Mouse (Mus musculus) hindbrain, embryonic 16.5 days (tissue): ENCODE results near the gene Mall. TPM values are rescaled to one million over a fixed set of nuclear protein-coding genes. Genes with fewer than 3 reads are reported as not detected.

ENCODE experiments used
- ATAC-seq: fragments of 200-750 bp; cut with Nextera tagmentation; 2 replicates; pipeline ENCODE4 v1.8.0; 2017; ENCODE audit warnings: moderate TSS enrichment, moderate library complexity
- H3K27ac ChIP-seq: fragments of 300-500 bp; sonication (generic); 2 replicates; pipeline ENCODE4 v1.5.1; 2014; ENCODE audit warnings: low read depth, mild to moderate bottlenecking, control low read depth, low read length, moderate library complexity
- H3K27me3 ChIP-seq: fragments of 300-500 bp; sonication (generic); replicated peaks from 2 replicates; pipeline ENCODE4 v1.6.1; 2014; ENCODE audit warnings: low read length; ENCODE audit not compliant: control insufficient read depth, insufficient read depth
- H3K36me3 ChIP-seq: fragments of 300-500 bp; sonication (generic); 2 replicates; pipeline ENCODE4 v1.6.1; 2014; ENCODE audit warnings: mild to moderate bottlenecking, low read length, moderate library complexity, mixed read lengths; ENCODE audit not compliant: control insufficient read depth, insufficient read depth
- H3K4me1 ChIP-seq: fragments of 300-500 bp; sonication (generic); 2 replicates; pipeline ENCODE4 v1.6.1; 2014; ENCODE audit warnings: low read depth, low read length; ENCODE audit not compliant: control insufficient read depth, insufficient read depth
- H3K4me2 ChIP-seq: fragments of 300-500 bp; sonication (generic); 2 replicates; pipeline ENCODE4 v1.6.1; 2014; ENCODE audit warnings: mild to moderate bottlenecking, low read length, control low read depth, moderate library complexity
- H3K4me3 ChIP-seq: fragments of 300-500 bp; sonication (generic); 2 replicates; pipeline ENCODE4 v1.5.1; 2014; ENCODE audit warnings: mild to moderate bottlenecking, low read length, control low read depth, moderate library complexity
- H3K9ac ChIP-seq: fragments of 300-500 bp; sonication (generic); 2 replicates; pipeline ENCODE4 v1.6.1; 2014; ENCODE audit warnings: low read depth, mild to moderate bottlenecking, control low read depth, low read length, moderate library complexity
- H3K9me3 ChIP-seq: fragments of 300-500 bp; sonication (generic); 2 replicates; pipeline ENCODE4 v1.6.1; 2014; ENCODE audit warnings: mild to moderate bottlenecking, low read length, moderate library complexity; ENCODE audit not compliant: control insufficient read depth
- WGBS: fragments of 180-500 bp; shearing (Covaris S2); extraction: QIAGEN DNeasy Blood & Tissue Kit; methylation state at CpG from one replicate; pipeline ENCODE4 v1.1.7; 2014; 5-methylcytosine and 5-hydroxymethylcytosine counted together
- polyA plus RNA-seq: library from polyadenylated mRNA; unstranded; fragments of >200 nt; fragmentation: Nextera tagmentation; extraction: Ambion mirVana; gene quantifications from 2 replicates; pipeline ENCODE4 v1.2.1, GENCODE M21; 2015

Gene Mall
- polyA plus RNA-seq, 1 experiment from 2014 or later, result 1.3 TPM

GRCm38 (mm10) chr2:127656086-127656720, 73.5 kb downstream of the Mall start, which contains the start of gene Mal:
TSS of gene Mal (minus strand) at chr2:127656695.
- peak within 1 kb of the TSS; percentile 44 for H3K4me3 ChIP-seq
- H3K9ac ChIP-seq, result peak within 1 kb of the TSS; percentile 36
- H3K36me3 ChIP-seq, result no peaks in the 10 kb centered on the region
- H3K27me3 ChIP-seq, result peaks cover 27% of the 10 kb centered on the region
- ATAC-seq, result peak; percentile 52; the same call in 1 of the 2 replicates
- H3K9me3 ChIP-seq, result no peaks in the 10 kb centered on the region
- peaks cover 9% of the 10 kb centered on the region; the same call in 1 of the 2 replicates for H3K4me1 ChIP-seq
- peak within 1 kb of the TSS; percentile 77 for H3K4me2 ChIP-seq
- under 1% methylated on average over 39 of the region's 43 CpGs for WGBS
- no peak within 1 kb of the TSS for H3K27ac ChIP-seq

- H3K4me3 ChIP-seq, result peak overlapping the region; percentile 44
- no peak overlapping the region for H3K9ac ChIP-seq
- no peaks in the 10 kb centered on the region for H3K9me3 ChIP-seq
- no peak overlapping the region for H3K27ac ChIP-seq
- no peaks in the 10 kb centered on the region for H3K36me3 ChIP-seq
- 6% methylated on average over 8 of the region's 9 CpGs for WGBS
- H3K4me1 ChIP-seq, result peaks cover 9% of the 10 kb centered on the region; the same call in 1 of the 2 replicates
- H3K4me2 ChIP-seq, result peak overlapping the region; percentile 77
- H3K27me3 ChIP-seq, result peaks cover 27% of the 10 kb centered on the region
- no peak for ATAC-seq
Measured at GRCm38 (mm10) chr2:127655419-127655818, 74.3 kb downstream of the Mall start.

- ATAC-seq, result no peak
- peaks cover 27% of the 10 kb centered on the region for H3K27me3 ChIP-seq
- H3K9ac ChIP-seq, result no peak overlapping the region
- no peak overlapping the region for H3K27ac ChIP-seq
- H3K36me3 ChIP-seq, result no peaks in the 10 kb centered on the region
- no peak overlapping the region for H3K4me3 ChIP-seq
- H3K4me1 ChIP-seq, result peaks cover 9% of the 10 kb centered on the region; the same call in 1 of the 2 replicates
- no peaks in the 10 kb centered on the region for H3K9me3 ChIP-seq
- H3K4me2 ChIP-seq, result no peak overlapping the region
- WGBS, result 27% methylated on average over 3 of the region's 3 CpGs
Measured at GRCm38 (mm10) chr2:127654786-127655185, 74.9 kb downstream of the Mall start.

Other genes with a start within 250 kb of the Mall start
- gene Kcnip3, start 207.8 kb downstream of the Mall start, polyA plus RNA-seq, result 15.4 and 20.0 TPM in 2 replicates
- gene Prom2, start 188.5 kb downstream of the Mall start, polyA plus RNA-seq, result 0.05 and 0.06 TPM in 2 replicates
- 6.3 and 6.4 TPM in 2 replicates for gene Zfp661, start 142.8 kb downstream of the Mall start, polyA plus RNA-seq
- 126 and 133 TPM in 2 replicates for gene Mrps5, start 142.7 kb downstream of the Mall start, polyA plus RNA-seq
- gene Mal, start 73.2 kb downstream of the Mall start, polyA plus RNA-seq, result 3.7 and 3.8 TPM in 2 replicates
- gene Nphp1, start 59.0 kb upstream of the Mall start, polyA plus RNA-seq, result 14.7 and 17.8 TPM in 2 replicates
- 44.5 and 58.5 TPM in 2 replicates for gene Mtln, start 62.6 kb upstream of the Mall start, polyA plus RNA-seq
- 7.8 and 9.7 TPM in 2 replicates for gene Bub1, start 101.9 kb upstream of the Mall start, polyA plus RNA-seq
- 0.07 and 0.15 TPM in 2 replicates for gene Acoxl, start 108.9 kb upstream of the Mall start, polyA plus RNA-seq